Mouse (Mus musculus) cerebellum, postnatal 10 days (tissue): ENCODE results near the gene Asb15.

Experiments used
- DNase-seq, 2 experiments: peaks; one replicate each; pipeline ENCODE4 v3.0.0; 2021; ENCODE audit warnings: mixed read lengths in 2 of 2

Asb15 gene

DNA sequence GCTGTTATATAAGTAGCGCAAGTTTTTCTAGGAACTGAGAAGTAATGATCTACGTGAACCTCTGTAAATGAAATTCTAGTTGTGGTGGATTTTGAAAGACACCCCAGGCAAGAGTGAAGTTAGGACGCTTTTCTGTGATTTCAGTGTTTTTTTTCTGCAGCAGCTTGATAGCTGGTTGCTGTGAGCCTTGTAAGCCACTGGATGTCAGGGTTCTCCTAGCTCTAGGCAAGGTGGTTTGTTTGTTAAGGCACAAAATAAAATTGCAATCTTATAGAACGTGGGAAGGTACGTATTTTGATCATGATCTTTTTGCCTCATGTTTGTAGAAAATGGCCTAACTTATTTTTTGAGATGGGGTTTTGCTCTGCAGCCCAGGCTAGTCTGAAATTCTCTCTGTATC lies 41.0 kb downstream of the Asb15 start:
- no peak for DNase-seq

DNA sequence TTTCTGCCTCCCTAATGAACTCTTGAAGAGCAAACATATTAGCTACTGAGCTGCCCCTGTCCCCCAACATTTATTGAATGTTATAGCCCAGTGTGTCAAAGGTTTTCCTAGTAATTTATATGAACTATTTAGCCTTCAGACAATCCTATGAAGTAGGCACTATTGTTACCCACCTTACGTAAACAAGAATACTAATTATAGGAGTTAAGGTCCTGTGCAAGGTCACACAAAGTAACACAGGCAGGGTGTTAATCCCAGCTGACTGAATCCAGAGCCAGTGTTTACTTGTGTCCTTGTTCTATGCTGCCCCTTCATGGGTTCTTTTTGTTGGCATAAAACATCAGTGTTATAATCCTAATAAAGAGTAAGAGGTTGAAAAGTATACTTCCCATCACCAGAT lies 41.8 kb downstream of the Asb15 start:
- DNase-seq, result no peak

DNA sequence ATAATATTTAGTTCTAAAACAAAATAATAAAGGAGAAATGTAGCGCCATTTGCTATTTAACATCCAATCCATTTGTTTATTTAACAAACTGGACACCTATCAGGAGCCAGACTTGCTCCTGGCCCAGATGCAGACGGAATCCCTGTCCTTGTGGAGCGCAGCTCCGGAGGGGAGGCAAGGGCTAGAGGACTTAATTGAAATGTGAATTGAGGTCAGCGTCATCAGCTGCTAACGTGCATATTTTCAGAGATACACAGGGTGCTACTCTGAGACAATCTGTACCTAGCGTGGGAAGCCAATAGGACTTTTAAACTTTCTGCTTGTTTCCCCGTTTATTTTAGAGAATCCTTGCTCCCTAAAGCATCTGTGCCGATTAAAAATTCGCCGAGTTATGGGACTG lies 42.3 kb downstream of the Asb15 start:
- no peak for DNase-seq

DNA sequence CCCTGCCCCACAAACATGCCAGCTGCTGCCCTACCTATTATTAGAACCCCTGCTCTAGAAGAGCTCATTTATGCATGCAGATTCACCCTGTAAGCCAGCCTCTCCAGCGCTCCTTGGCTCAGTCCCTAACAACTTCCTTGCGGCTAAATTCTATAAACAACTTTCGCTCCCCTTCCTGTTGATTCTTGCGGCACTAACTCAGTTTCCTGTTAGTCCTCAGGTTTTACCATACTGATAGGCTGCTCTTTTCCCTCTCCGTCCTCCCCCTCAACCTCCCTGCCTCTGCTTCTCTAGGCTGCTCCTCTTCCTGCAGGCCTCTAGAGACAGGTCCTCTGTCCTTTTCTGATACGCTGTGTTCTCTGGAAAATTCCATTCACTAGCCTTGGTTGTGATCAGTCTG lies 43.2 kb downstream of the Asb15 start:
- DNase-seq, result no peak

DNA sequence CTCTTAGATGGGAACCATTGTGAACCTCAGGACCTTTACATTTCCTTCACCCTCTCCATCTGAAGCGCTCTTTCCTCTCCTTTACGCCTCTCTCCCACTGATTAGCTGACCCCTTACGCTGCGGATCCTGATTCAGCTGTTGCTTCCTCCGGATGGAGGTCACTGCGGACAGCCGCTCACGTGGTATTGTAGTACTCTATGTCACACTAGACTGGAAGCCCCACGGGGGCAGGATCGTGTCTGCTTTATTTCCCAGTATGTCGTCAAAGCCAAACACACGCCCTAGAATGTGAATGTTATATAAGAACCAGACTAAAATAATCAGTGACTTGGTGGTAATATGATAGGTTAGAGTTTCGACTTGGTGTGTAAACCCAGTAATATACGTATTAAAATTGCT lies 44.5 kb downstream of the Asb15 start:
- DNase-seq, result no peak

DNA sequence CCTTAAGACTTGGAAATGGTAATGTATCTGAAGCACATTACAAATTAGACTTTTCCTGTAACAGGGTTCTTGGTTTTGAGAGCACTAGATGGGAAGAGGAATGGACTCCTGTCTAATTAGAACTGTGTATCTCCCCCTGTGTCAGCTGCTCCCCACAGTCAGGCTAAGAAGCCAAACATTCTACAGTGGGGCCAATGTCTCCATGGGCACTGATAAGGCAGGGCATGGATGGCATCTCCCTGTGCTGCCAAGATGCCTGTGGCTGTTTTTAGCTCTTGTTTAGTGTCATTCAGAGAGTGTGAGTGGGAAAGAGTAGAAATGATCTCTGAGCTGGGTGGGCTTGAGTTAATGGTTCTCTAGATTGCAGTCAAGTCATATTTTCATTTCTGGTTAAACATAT lies 45.4 kb downstream of the Asb15 start:
- DNase-seq, result no peak

DNA sequence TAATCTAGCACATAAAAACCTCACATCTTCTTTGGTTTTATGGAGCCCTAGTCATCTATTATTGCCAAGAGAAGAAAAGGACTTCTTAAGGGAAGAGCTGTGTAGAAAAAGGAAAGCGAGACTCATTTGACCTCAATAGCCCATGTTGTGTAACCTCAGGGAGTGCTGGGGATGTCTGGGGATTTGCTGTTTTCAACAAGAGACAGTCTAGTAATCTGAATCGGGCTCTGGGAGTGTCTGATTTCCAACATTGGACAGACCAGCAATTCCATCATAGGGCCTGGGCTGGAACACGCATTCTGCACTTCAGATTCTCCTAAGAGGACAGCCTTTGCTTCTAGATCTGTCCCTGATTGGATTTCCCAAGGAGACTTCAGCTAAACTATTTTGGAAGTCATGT lies 55.5 kb downstream of the Asb15 start:
- DNase-seq, result no peak

DNA sequence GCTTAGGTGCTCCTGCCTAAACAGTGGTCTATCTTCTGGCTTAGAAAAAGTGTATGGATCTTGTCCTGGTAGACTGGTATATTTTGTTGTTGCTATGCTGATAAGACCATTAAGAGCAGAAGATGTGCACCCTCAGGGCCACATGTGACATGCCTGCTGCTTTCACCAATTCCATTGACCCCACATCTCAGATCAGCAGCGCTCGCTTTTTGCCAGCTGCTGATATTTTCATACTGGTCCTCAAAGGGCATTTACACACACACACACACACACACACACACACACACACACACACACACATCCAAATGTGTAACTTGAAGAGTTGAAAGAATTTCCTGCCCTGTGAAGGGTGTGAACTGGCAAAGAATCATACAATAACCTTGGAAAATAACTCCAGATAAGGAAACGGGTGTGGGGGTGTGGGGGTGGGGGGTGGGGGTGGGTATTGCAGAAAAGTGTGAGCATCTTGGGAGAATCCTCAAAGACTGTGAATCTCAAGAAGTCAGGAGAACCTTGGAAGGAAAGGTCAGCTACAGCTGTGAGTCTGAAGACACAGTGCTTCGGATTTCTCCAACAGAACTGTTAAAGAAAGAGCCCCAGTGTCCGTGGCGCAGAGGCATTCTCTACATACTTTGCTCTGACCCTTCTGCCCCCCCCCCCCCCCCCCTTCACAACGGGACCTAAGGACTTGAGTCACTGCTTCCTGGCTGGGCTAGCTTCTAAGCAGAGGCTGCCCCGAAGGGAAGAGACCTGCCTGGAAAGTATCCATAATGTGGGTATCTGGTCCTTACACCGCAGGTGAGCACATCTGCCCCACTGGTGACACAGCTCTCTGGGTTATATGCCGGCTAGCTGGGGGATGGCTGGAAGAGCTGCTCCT lies 57.7 kb downstream of the Asb15 start:
- no peak for DNase-seq

DNA sequence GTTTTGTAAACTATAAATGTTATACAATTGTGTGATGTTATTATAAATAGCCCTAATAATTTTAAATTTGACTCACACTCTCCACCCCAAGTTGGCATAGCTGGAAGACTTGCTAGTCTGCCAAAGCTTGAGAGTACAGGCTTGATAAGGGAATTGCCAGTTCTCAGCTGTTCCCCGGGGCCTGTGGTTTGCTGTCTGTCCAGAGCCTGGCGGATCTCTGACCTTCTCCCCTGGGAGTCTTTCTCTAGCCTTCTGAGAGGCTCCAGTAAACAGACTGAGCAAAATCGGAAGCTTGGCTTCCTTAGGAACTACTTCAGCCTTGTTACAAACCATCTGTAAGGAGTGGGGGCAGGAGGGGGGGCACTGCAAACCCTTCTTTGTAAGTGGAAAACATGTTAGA lies 58.9 kb downstream of the Asb15 start:
- DNase-seq, result peak; percentile 39 to 52

DNA sequence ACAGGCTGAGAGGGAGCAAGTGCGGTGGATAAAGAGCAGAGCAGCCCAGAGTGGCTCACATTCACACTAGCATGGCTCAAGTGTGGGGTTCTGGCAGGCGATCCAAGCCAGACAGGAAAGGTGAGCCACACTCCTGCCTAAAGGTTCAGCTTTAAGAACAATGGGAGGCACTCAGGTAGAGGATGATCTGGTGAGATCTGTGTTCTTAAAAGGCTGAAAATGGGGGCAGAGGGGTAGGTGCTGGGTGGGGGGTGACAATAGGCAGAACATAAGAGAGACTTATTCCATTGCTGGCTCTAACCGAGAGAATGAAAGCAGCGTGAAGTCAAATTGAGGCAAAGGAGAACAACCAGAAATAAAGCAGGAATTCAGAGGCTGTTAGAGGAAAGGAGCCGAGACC lies 62.3 kb downstream of the Asb15 start:
- no peak for DNase-seq

DNA sequence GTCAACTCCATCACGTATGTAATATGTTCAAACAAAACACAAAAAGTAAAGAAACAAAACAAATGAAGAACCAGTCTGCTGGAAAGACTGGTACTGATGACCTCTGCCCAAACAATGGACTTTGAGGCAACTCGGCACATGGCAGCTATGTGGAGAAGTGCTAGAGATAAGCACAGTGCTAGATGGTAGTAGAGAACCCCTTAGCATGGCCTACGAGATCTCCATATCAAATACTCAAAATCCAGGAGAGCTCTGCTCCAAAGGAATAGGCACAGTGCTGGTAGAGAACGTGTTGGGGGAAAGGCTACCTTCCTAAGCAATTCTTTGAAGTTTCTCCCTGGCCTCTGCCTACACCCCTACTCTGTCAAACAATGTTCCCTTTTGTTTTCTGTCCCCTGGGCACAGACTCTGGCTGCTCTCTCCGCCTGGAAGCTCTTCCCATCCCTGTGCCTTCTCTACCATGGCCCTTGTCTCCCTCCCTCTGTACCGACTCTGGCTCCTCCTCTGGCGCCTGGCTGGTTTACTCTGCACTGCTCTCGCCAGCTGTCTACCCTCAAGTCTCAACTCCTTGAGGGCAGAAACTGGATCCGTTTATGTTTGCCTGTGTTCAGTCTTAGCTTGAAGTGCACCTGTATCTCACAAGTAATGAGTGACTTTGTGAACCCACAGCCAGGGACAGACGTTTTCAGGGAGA lies 63.7 kb downstream of the Asb15 start:
- DNase-seq, result no peak

DNA sequence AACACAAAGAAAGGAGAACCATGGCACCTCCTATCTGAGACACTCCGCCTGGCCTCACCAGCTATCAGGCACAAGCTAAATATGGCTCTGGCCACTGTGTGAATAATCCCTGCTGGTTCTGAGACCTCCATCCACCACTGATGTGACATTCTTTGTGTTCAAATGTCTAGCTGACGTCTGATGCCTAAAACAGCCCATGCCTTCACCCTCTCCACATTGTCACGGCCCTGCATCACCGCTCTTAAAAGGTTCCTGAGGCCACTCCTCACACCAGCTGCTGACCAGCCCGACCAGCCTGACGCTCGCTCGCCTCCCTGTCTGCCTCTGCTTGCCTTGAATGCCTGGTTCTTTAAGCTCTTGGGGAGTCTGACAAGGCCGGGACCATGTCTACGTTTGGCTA lies 69.6 kb downstream of the Asb15 start, which contains the start of gene Lmod2:
Gene Lmod2, plus strand, starts transcription at position 263 of the 400 bp plus-strand sequence.
- no peak for DNase-seq

DNA sequence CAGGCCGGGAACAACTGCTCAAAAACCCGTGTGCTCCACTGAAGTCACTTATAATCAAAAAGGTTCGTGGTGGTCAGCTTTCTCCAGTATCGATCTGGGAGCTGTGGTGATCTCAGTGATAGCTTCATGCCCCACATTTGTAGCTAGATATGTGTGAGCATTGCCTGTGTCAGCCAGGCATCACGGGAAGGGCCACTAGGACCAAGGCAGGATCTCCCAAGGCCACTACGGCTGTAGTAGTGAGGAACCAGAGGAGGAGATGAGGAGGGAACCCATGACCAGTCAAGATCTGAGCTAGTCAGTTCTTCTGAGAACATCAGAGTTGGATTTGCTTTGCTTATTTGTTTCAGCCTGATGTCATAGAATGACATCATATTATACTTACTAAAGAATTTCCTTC lies 71.2 kb downstream of the Asb15 start:
- no peak for DNase-seq

DNA sequence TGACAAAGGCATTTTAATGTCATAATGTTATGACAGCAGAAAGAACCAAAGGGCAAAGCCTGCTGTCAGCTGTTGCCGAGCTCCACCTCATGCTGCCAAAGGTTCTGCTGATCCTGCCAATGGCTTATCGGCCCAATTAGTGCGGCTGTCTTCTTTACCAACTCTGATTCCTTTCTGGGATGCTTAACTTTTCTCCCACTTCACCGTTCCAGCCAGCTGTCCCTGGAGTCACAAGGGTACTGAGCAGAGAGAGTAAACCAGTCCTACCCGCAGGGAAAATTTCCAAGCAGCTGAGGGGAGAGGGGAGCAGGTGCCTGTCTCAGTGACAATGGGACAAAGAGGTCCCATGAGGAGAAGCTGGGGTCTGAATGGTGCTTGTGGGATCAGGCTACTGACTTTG lies 71.7 kb downstream of the Asb15 start:
- DNase-seq, result no peak

DNA sequence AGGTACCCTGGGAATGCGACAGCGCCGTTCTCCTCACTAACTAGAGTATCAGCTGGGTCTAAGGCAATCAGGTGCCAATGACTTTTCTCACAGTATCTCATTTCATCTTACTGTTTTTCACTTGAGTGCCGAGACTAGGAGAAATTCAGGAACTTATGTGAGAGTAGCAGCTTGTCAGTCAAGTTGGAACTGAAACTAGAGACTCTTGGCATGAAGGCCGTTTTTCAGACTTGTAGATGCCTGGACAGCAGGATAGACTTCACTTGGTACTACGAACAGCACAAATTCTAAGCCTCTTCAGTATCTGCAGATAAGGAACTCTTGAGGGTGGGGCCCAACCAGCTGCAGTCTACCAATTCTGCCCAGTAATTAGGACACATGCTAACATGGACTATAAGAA lies 72.2 kb downstream of the Asb15 start:
- DNase-seq, result no peak

DNA sequence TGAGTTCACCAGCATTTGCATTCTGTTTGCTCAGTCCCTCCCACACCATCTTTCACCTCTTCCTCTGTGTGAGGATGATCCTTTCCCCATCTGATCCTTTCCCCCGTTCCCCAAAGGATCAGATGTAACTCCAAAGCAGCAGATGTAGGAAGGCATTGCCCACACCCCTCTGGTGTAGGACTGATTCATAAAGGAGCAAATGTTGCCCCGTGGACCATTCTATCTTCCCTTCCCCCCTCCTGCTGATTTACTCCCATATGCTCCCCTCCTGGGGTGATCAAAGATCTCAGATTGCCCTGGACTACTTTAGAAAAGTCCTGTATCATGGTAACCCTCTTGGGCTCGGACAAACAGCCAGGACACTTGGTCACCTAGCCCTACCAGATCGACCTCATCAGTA lies 72.8 kb downstream of the Asb15 start:
- no peak for DNase-seq

DNA sequence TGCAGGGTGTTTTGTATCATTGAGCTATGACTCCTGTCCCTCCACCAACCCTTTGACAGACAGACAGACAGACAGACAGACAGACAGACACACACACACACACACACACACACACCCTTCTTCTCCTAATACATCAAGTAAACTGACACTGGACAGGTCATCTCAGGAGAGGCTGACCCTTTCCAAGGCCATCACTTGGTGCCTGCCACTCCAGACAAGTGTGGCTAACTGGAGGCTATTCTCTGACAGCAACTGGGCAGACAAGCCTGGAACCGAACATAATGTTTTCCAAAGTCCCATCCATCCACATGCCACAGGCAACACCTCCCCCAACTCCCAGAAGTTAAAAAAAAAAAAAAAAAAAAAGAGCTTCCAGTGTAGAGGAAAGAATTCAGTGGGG lies 73.7 kb downstream of the Asb15 start:
- DNase-seq, result no peak

DNA sequence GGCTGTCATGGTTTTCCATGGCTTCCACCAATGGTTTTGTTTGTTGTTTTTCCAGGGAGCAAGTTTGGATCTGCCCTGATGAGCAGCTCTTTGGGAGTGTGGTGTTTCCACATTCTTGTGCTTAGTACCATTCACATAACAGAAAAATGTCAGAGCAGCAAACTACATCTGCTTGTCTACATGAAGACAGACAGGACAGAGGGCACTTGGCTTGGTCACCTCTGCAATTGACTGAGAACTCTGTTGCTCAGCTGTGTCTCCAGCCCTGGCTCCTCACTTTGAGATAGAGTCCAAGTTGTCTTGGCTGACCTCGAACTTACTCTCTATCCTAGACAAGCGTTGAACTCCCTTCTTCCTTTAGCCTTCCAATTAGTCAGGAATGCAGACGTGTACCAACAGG lies 74.4 kb downstream of the Asb15 start:
- no peak for DNase-seq

DNA sequence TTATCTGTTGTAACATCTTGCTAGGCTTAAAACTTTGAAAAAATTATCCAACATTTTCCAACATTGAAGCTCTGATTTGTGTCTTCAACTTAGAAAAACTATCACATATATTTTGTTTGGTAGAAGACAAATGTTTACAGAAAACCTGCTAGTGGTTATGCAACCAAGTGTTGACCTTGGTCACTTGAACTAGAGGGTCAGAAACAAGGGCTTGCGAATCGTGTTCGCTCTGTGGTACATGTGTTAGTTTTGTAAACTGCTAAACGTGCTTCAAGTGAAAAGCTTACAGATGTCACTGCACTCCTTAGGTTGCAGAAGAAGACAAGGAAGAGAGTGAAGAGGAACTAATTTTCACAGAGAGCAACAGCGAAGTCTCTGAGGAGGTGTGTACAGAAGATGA lies 75.0 kb downstream of the Asb15 start:
- no peak for DNase-seq

DNA sequence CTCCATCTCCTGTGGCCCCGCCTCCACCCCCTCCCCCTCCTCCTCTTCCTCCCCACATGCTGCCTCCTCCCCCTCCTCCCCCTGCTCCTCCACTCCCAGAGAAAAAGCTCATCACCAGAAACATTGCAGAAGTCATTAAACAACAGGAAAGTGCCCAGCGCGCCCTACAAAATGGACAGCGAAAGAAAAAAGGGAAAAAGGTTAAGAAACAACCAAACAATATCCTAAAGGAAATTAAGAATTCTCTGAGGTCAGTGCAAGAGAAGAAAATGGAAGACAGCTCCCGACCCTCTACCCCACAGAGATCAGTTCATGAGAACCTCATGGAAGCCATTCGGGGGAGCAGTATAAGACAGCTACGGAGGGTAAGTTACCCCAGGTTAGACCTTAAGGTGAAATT lies 76.3 kb downstream of the Asb15 start:
- DNase-seq, result no peak

DNA sequence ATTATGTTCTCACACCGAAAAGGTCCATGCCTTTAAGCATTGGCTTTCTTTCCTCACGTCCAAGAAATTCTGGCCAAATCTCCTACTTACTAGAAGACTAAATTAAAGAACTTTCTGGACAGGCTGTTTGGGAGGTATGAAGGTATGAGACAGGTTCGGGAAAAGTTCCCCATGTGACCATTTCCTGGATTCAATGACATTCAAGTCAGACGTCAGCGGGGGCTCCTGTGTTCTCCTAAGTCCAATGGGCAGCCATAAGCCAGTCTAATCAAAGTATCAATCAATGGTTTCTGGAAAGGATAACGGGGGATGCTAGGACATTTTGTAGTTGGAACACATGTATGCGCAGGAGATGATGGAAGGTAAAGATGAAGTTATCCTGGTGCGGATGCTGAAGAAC lies 77.7 kb downstream of the Asb15 start:
- DNase-seq, result no peak

DNA sequence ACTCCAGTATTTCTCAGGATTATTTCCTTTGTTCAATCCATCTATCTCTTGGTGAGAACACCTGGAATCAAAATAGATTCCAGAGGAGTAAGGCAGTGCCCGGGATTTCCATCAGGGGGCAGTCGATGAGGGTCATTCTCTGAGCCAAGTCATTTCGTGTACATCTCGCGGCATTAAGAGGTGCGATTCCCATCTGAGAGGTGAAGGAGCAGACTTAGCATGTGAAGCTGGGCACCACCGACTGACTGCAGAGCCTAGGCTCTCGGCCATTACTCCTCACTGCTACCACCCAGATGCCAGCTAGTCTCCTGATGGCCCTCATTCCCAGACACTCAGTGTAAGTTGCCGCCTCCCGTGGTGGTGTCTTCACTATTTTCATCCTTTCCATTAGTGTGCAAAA lies 78.6 kb downstream of the Asb15 start:
- DNase-seq, result peak; percentile 30 to 32

DNA sequence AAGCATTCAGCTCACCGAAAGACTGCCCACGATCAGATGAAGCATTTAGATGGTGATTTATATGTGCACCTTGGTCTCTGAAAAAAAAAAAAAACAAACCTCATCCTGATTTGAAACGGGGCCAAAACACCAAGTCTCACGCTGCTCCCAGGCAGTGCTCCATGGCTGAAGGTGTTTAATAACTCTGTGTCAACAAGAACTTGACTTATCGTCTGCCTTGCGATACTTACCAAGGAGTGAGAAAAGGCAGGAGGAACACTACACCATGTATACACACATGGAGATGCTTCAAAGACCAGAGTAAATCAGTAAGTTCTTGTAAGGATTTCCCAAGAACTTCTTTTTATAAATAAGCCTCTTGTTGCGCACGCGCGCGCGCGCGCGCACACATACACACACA lies 79.6 kb downstream of the Asb15 start:
- DNase-seq, result peak; percentile 25 to 29

DNA sequence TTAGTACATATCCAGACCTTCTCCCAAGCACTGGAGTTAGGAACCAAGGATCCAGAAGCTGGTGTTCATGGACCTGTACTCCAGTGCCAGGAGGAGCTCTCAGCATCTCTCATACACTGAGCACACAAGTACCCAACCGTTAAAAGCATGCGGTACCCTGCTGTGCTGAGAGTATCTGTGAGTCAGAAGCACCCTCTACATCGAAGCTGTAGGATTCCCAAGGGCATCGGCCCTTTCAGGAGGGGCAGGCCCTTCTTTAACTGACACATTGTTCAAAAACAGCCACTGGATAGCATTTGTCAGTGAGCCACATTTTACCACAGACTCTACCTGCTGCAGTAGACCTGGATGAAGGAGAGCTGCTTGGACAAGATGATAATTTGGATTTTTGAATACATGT lies 80.2 kb downstream of the Asb15 start:
- DNase-seq, result no peak

DNA sequence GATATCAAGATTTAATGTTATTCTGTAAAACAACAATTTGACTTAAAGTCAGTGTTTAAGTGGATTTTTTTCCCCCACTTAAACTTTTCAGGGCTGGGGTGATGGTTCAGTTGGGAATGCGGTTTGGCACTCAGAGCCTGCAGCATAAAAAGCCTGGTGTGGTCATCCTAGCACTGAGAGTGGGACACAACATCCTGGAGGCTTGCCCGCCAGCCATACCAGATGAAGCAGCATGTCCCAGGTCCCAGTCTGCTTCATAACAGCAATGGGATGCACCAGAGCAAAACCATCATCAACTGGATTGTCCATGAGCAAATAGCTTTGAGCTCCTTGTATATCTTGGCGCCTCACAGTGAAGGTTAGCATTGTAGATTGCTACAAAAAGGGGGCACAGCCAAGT lies 80.7 kb downstream of the Asb15 start:
- DNase-seq, result no peak
